Mouse (Mus musculus): Measurements from ENCODE around the gene Gm5565.
"Not testable (repeated sequence)": the region's sequence is repeated elsewhere in the genome, so short reads cannot be mapped to it uniquely, and the experiment has no call there.

Gm5565 gene

GRCm38 (mm10) chr5:146160439-146160838, at the start of gene Gm5565:
Gene Gm5565 (minus strand): TSS chr5:146160539.
- not testable (repeated sequence) for DNase-seq

GRCm38 (mm10) chr5:146205537-146205936, 45.2 kb upstream of the Gm5565 start:
- no peak for DNase-seq

GRCm38 (mm10) chr5:146203921-146204320, 43.6 kb upstream of the Gm5565 start:
- DNase-seq: no peak

GRCm38 (mm10) chr5:146200580-146200979, 40.2 kb upstream of the Gm5565 start:
- DNase-seq: no peak

GRCm38 (mm10) chr5:146199540-146199939, 39.2 kb upstream of the Gm5565 start:
- no peak for DNase-seq

- no peak for DNase-seq
Measured at GRCm38 (mm10) chr5:146199073-146199472, 38.7 kb upstream of the Gm5565 start.

- DNase-seq: peak; percentile 42 to 45
Measured at GRCm38 (mm10) chr5:146193360-146193759, 33.0 kb upstream of the Gm5565 start.

GRCm38 (mm10) chr5:146190501-146191269, 30.3 kb upstream of the Gm5565 start:
- DNase-seq: peak; percentile 82 to 89

- DNase-seq: peak in 1 of 2 experiments; percentile 17
Measured at GRCm38 (mm10) chr5:146190093-146190492, 29.8 kb upstream of the Gm5565 start.

- peak; percentile 30 to 56 for DNase-seq
Measured at GRCm38 (mm10) chr5:146188712-146189111, 28.4 kb upstream of the Gm5565 start.

GRCm38 (mm10) chr5:146188144-146188543, 27.8 kb upstream of the Gm5565 start:
- peak in 1 of 2 experiments; percentile 22 for DNase-seq

GRCm38 (mm10) chr5:146187441-146187840, 27.1 kb upstream of the Gm5565 start:
- DNase-seq: peak; percentile 83 to 84

- not testable (repeated sequence) for DNase-seq
Measured at GRCm38 (mm10) chr5:146185204-146185603, 24.9 kb upstream of the Gm5565 start, which contains the start of gene 1700001J03Rik. Gene 1700001J03Rik (minus strand): TSS chr5:146185304.

- peak; percentile 69 to 70 for DNase-seq
Measured at GRCm38 (mm10) chr5:146172744-146173143, 12.4 kb upstream of the Gm5565 start.

- DNase-seq: not testable (repeated sequence)
Measured at GRCm38 (mm10) chr5:146170621-146171020, 10.3 kb upstream of the Gm5565 start, which contains the start of gene Gm6309. Gene Gm6309 (minus strand): TSS chr5:146170721.

GRCm38 (mm10) chr5:146158326-146158725, 2.0 kb downstream of the Gm5565 start:
- not testable (repeated sequence) for DNase-seq

GRCm38 (mm10) chr5:146150454-146150853, 9.9 kb downstream of the Gm5565 start:
- no peak for DNase-seq

GRCm38 (mm10) chr5:146147903-146148302, 12.4 kb downstream of the Gm5565 start:
- no peak for DNase-seq

Data from cerebellum, adult 18-20 months (tissue).